Mouse (Mus musculus) cortical plate, adult 2 months (tissue): Measurements from ENCODE around the gene Gm11444. TPM values are rescaled to one million over a fixed set of nuclear protein-coding genes. Genes with fewer than 3 reads are reported as not detected.

Experiments used
- H3K27ac ChIP-seq: fragments of 200-500 bp; 2 replicates; pipeline ENCODE4 v1.5.1; 2012; ENCODE audit warnings: low read length, control low read depth, inconsistent platforms; ENCODE audit not compliant: insufficient read depth
- H3K4me1 ChIP-seq: fragments of 200-500 bp; 2 replicates; pipeline ENCODE4 v1.6.1; 2011; ENCODE audit warnings: low read length; ENCODE audit not compliant: control insufficient read depth, insufficient read depth
- H3K4me3 ChIP-seq: fragments of 200-500 bp; 2 replicates; pipeline ENCODE4 v1.5.1; 2011; ENCODE audit warnings: mild to moderate bottlenecking, low read length, control low read depth; ENCODE audit not compliant: insufficient read depth
- CTCF ChIP-seq: fragments of 200-500 bp; IDR thresholded peaks from 2 replicates; pipeline ENCODE4 v1.5.1; 2011; ENCODE audit warnings: mild to moderate bottlenecking, control low read depth, low read length; ENCODE audit not compliant: insufficient read depth; ENCODE audit errors: extremely low read depth
- POLR2A ChIP-seq: fragments of 200-500 bp; IDR thresholded peaks from 2 replicates; pipeline ENCODE4 v1.6.1; 2011; ENCODE audit warnings: mild to moderate bottlenecking, low read length, control low read depth; ENCODE audit not compliant: insufficient read depth; ENCODE audit errors: extremely low read depth
- polyA plus RNA-seq: library from polyadenylated mRNA; depleted of rRNA; stranded (reverse); fragments of >200 nt; gene quantifications from 2 replicates; pipeline ENCODE4 v1.2.3, GENCODE M21; 2012

Gm11444 gene
- polyA plus RNA-seq, 1 experiment: not detected

- Histone ChIP-seq H3K27ac (no peak overlapping the region), H3K4me3 (no peak overlapping the region), H3K4me1 (no peaks in the 10 kb centered on the region)
- TF ChIP-seq POLR2A (no peak), CTCF (no peak)
These were observed 39.8 kb upstream of the Gm11444 start for GRCm38 (mm10) chr11:85889730-85890562.

GRCm38 (mm10) chr11:85889056-85889729 is 39.1 kb upstream of the Gm11444 start:
- TF ChIP-seq POLR2A: no peak
- no peak for TF ChIP-seq CTCF
- no peak overlapping the region for H3K4me3 ChIP-seq
- H3K4me1 ChIP-seq: no peaks in the 10 kb centered on the region
- no peak overlapping the region for H3K27ac ChIP-seq

GRCm38 (mm10) chr11:85888451-85888961 is 38.4 kb upstream of the Gm11444 start:
- Histone ChIP-seq H3K27ac (no peak overlapping the region), H3K4me3 (no peak overlapping the region), H3K4me1 (no peaks in the 10 kb centered on the region)
- TF ChIP-seq POLR2A: no peak
- no peak for TF ChIP-seq CTCF

GRCm38 (mm10) chr11:85887801-85888450 is 37.8 kb upstream of the Gm11444 start:
- Histone ChIP-seq H3K27ac (no peak overlapping the region), H3K4me3 (no peak overlapping the region), H3K4me1 (no peaks in the 10 kb centered on the region)
- TF ChIP-seq POLR2A (no peak), CTCF (no peak)

GRCm38 (mm10) chr11:85887273-85887672 is 37.1 kb upstream of the Gm11444 start:
- H3K27ac ChIP-seq: no peak overlapping the region
- no peak for TF ChIP-seq CTCF
- TF ChIP-seq POLR2A: no peak

GRCm38 (mm10) chr11:85886429-85886785 is 36.3 kb upstream of the Gm11444 start:
- TF ChIP-seq CTCF (no peak), POLR2A (no peak)
- H3K4me3 ChIP-seq: no peak overlapping the region
- H3K27ac ChIP-seq: no peak overlapping the region

More at GRCm38 (mm10) chr11:85887273-85887672, 37.1 kb upstream of the Gm11444 start:
- H3K4me3 ChIP-seq: no peak overlapping the region
- no peaks in the 10 kb centered on the region for H3K4me1 ChIP-seq

GRCm38 (mm10) chr11:85885665-85886428 is 35.7 kb upstream of the Gm11444 start, which contains the start of gene Tbx4:
Tbx4 (plus strand) TSS chr11:85886422.
- Histone ChIP-seq H3K27ac (no peak within 1 kb of the TSS), H3K4me1 (no peaks in the 10 kb centered on the region), H3K4me3 (no peak within 1 kb of the TSS)
- TF ChIP-seq CTCF: no peak
- TF ChIP-seq POLR2A: no peak

More at GRCm38 (mm10) chr11:85886429-85886785, 36.3 kb upstream of the Gm11444 start:
- no peaks in the 10 kb centered on the region for H3K4me1 ChIP-seq

- H3K4me3 ChIP-seq: no peak overlapping the region
- H3K27ac ChIP-seq: no peak overlapping the region
- TF ChIP-seq CTCF: no peak
- TF ChIP-seq POLR2A: no peak
- no peaks in the 10 kb centered on the region for H3K4me1 ChIP-seq
These were observed 34.4 kb upstream of the Gm11444 start for GRCm38 (mm10) chr11:85884498-85884897.
